Mouse (Mus musculus) small intestine, adult 2 months (tissue): ENCODE measurements around the gene Spag4.

Source experiments
- CTCF ChIP-seq: fragments of 200-500 bp; IDR thresholded peaks from 2 replicates; pipeline ENCODE4 v1.5.1; 2012; ENCODE audit warnings: low read depth, mild to moderate bottlenecking, control low read depth, inconsistent platforms, low read length, moderate library complexity, mixed read lengths; ENCODE audit not compliant: insufficient replicate concordance, insufficient read length; ENCODE audit errors: extremely low read depth
- POLR2A ChIP-seq: fragments of 200-500 bp; IDR thresholded peaks from 2 replicates; pipeline ENCODE4 v1.6.1; 2012; ENCODE audit warnings: low read depth, mild to moderate bottlenecking, control low read depth, inconsistent platforms, low read length, moderate library complexity

- no peak for TF ChIP-seq POLR2A
- TF ChIP-seq CTCF, result no peak
Observed at GRCm38 (mm10) chr2:156052816-156053215, 12.2 kb upstream of the Spag4 start, which contains the start of gene Fer1l4.
